Mouse (Mus musculus): ENCODE measurements around the gene Angptl2.

Angptl2 gene

GRCm38 (mm10) chr2:33215700-33216509 lies at the start of gene Angptl2:
Gene Angptl2 (plus strand): TSS chr2:33216069.
- peak; percentile 57 to 60 for DNase-seq (ENCODE audit: low spot score in 2 of 2)

GRCm38 (mm10) chr2:33167060-33167459 lies 48.8 kb upstream of the Angptl2 start:
- no peak for DNase-seq (ENCODE audit: low spot score in 2 of 2)

- DNase-seq (ENCODE audit: low spot score in 2 of 2): no peak
Measured at GRCm38 (mm10) chr2:33169445-33169844, 46.4 kb upstream of the Angptl2 start.

- no peak for DNase-seq (ENCODE audit: low spot score in 2 of 2)
Measured at GRCm38 (mm10) chr2:33170777-33171565, 44.9 kb upstream of the Angptl2 start.

GRCm38 (mm10) chr2:33173126-33173525 lies 42.7 kb upstream of the Angptl2 start:
- DNase-seq (ENCODE audit: low spot score in 2 of 2): no peak

GRCm38 (mm10) chr2:33173686-33174085 lies 42.2 kb upstream of the Angptl2 start:
- DNase-seq (ENCODE audit: low spot score in 2 of 2): no peak

- no peak for DNase-seq (ENCODE audit: low spot score in 2 of 2)
Measured at GRCm38 (mm10) chr2:33176516-33176915, 39.4 kb upstream of the Angptl2 start.

GRCm38 (mm10) chr2:33176921-33177320 lies 38.9 kb upstream of the Angptl2 start:
- DNase-seq (ENCODE audit: low spot score in 2 of 2): no peak

GRCm38 (mm10) chr2:33177443-33178242 lies 38.2 kb upstream of the Angptl2 start:
- no peak for DNase-seq (ENCODE audit: low spot score in 2 of 2)

- no peak for DNase-seq (ENCODE audit: low spot score in 2 of 2)
Measured at GRCm38 (mm10) chr2:33178243-33178932, 37.5 kb upstream of the Angptl2 start.

GRCm38 (mm10) chr2:33179171-33179929 lies 36.5 kb upstream of the Angptl2 start:
- no peak for DNase-seq (ENCODE audit: low spot score in 2 of 2)

GRCm38 (mm10) chr2:33179930-33180630 lies 35.8 kb upstream of the Angptl2 start:
- DNase-seq (ENCODE audit: low spot score in 2 of 2): no peak

GRCm38 (mm10) chr2:33183321-33183720 lies 32.5 kb upstream of the Angptl2 start:
- DNase-seq (ENCODE audit: low spot score in 2 of 2): no peak

GRCm38 (mm10) chr2:33184641-33185040 lies 31.2 kb upstream of the Angptl2 start:
- DNase-seq (ENCODE audit: low spot score in 2 of 2): no peak

GRCm38 (mm10) chr2:33185258-33185657 lies 30.6 kb upstream of the Angptl2 start:
- DNase-seq (ENCODE audit: low spot score in 2 of 2): no peak

- no peak for DNase-seq (ENCODE audit: low spot score in 2 of 2)
Measured at GRCm38 (mm10) chr2:33186505-33186904, 29.4 kb upstream of the Angptl2 start.

- no peak for DNase-seq (ENCODE audit: low spot score in 2 of 2)
Measured at GRCm38 (mm10) chr2:33187874-33188273, 28.0 kb upstream of the Angptl2 start.

GRCm38 (mm10) chr2:33188925-33189670 lies 26.8 kb upstream of the Angptl2 start:
- no peak for DNase-seq (ENCODE audit: low spot score in 2 of 2)

- DNase-seq (ENCODE audit: low spot score in 2 of 2): no peak
Measured at GRCm38 (mm10) chr2:33189976-33190375, 25.9 kb upstream of the Angptl2 start.
